Mouse (Mus musculus) A20 (cell line): Measurements from ENCODE around the gene Tmem98.

Experiments
- DNase-seq: peaks from one replicate; pipeline ENCODE4 v3.0.0-alpha.2; 2011; ENCODE audit warnings: low read depth, low spot score

The Tmem98 gene

GRCm38 (mm10) chr11:80791677-80792432 lies 18.1 kb upstream of the Tmem98 start:
- no peak for DNase-seq

GRCm38 (mm10) chr11:80793386-80793785 lies 16.6 kb upstream of the Tmem98 start:
- DNase-seq, result no peak

- DNase-seq, result no peak
These were observed 15.7 kb upstream of the Tmem98 start for GRCm38 (mm10) chr11:80794290-80794689.

- DNase-seq, result no peak
These were observed 14.5 kb upstream of the Tmem98 start for GRCm38 (mm10) chr11:80795431-80795830.

- DNase-seq, result no peak
These were observed 10.0 kb upstream of the Tmem98 start for GRCm38 (mm10) chr11:80799979-80800378.

GRCm38 (mm10) chr11:80802706-80803105 lies 7.3 kb upstream of the Tmem98 start:
- DNase-seq, result no peak

- DNase-seq, result no peak
These were observed 1.4 kb upstream of the Tmem98 start for GRCm38 (mm10) chr11:80808551-80809070.

- DNase-seq, result no peak
These were observed 346 bp upstream of the Tmem98 start for GRCm38 (mm10) chr11:80809666-80809992.

- no peak for DNase-seq
These were observed 1.2 kb downstream of the Tmem98 start for GRCm38 (mm10) chr11:80811156-80811555.

GRCm38 (mm10) chr11:80815354-80815753 lies 5.4 kb downstream of the Tmem98 start:
- no peak for DNase-seq

GRCm38 (mm10) chr11:80818060-80818697 lies 8.2 kb downstream of the Tmem98 start:
- DNase-seq, result peak; percentile 52

GRCm38 (mm10) chr11:80820085-80820484 lies 10.1 kb downstream of the Tmem98 start:
- DNase-seq, result no peak

- no peak for DNase-seq
These were observed 11.3 kb downstream of the Tmem98 start for GRCm38 (mm10) chr11:80821296-80821695.

- no peak for DNase-seq
These were observed 11.8 kb downstream of the Tmem98 start for GRCm38 (mm10) chr11:80821794-80822193.

- DNase-seq, result no peak
These were observed 25.4 kb downstream of the Tmem98 start for GRCm38 (mm10) chr11:80835395-80835794.

GRCm38 (mm10) chr11:80835841-80836240 lies 25.9 kb downstream of the Tmem98 start:
- no peak for DNase-seq

- DNase-seq, result peak; percentile 8
These were observed 28.7 kb downstream of the Tmem98 start for GRCm38 (mm10) chr11:80838724-80839123.

- DNase-seq, result no peak
These were observed 33.5 kb downstream of the Tmem98 start for GRCm38 (mm10) chr11:80843435-80843834.

- DNase-seq, result no peak
These were observed 35.5 kb downstream of the Tmem98 start for GRCm38 (mm10) chr11:80845486-80845885.

GRCm38 (mm10) chr11:80846115-80846514 lies 36.1 kb downstream of the Tmem98 start:
- DNase-seq, result no peak

- no peak for DNase-seq
These were observed 38.2 kb downstream of the Tmem98 start for GRCm38 (mm10) chr11:80848131-80848530.

- peak; percentile 44 for DNase-seq
These were observed 41.9 kb downstream of the Tmem98 start for GRCm38 (mm10) chr11:80851859-80852258.

- no peak for DNase-seq
These were observed 43.0 kb downstream of the Tmem98 start for GRCm38 (mm10) chr11:80853014-80853413.
